Mouse (Mus musculus): ENCODE results near the gene Ncoa3. TPM values are rescaled to one million over a fixed set of nuclear protein-coding genes. Genes with fewer than 3 reads are reported as not detected.
A peak's percentile ranks its signal among the peaks of the same experiment; 100 is the strongest.

The Ncoa3 gene
- polyA plus RNA-seq, 1 experiment from 2014 or later = 17.4 TPM

DNA sequence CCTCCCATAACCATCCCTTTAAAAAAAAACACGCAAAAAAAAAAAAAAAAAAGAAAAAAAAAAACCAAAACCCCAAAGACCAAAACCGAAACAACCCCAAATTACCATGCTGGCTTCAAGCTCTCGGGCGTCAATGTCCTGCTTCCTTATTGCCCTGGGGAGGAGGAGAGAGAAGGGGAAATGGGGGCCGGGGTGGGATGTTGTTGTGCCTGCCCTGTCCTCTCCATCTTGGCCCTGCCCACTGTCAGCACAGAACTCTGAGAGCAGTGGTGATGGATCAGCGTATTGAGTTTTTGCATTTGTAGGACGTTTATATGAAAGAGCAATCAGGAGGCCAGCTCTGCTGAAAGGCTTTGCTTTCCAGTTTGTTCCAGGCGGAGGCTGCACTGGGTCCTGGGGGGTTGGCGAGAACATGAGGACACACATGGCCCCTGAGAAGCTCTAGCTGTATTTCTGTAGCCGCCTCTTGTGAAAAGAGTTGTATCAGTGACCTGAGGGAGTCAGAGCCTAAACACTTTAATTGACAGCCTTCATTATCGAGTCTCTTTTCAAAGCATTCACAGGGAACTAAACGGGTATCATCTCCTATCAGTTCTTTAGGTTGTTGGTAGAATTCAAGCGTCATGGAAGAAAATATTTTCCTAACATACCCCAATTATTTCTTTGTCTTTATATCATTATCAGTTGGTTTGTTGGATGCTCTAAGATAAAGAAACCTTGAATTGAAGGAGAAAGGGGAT, 38.0 kb downstream of the Ncoa3 start:
- 6% methylated on average over 13 of the region's 13 CpGs for WGBS
- H3K9ac ChIP-seq = no peak overlapping the region
- no peaks in the 10 kb centered on the region for H3K9me3 ChIP-seq
- H3K36me3 ChIP-seq = 0 out of 2 replicates have a peak, but pooled peaks cover 2% of the 10 kb centered on the region
- peak overlapping the region; percentile 90 for H3K27ac ChIP-seq
- ATAC-seq (ENCODE audit: low FRiP score, low read depth) = no peak
- peak overlapping the region; percentile 24 for H3K4me3 ChIP-seq
- H3K27me3 ChIP-seq = no peaks in the 10 kb centered on the region
- H3K4me2 ChIP-seq (replicated peaks) = peak overlapping the region; percentile 59
- peaks cover 41% of the 10 kb centered on the region for H3K4me1 ChIP-seq

- Histone ChIP-seq H3K4me2 (replicated peaks) (peak overlapping the region; percentile 59), H3K4me1 (peaks cover 41% of the 10 kb centered on the region), H3K9me3 (no peaks in the 10 kb centered on the region), H3K27me3 (no peaks in the 10 kb centered on the region), H3K36me3 (0 out of 2 replicates have a peak, but pooled peaks cover 6% of the 10 kb centered on the region), H3K27ac (peak overlapping the region; percentile 90), H3K9ac (0 out of 2 replicates have a peak overlapping the region, but pooled peaks have one; percentile 51), H3K4me3 (peak overlapping the region; percentile 24)
- peak; percentile 96 for ATAC-seq (ENCODE audit: low FRiP score, low read depth)
- 15% methylated on average over 7 of the region's 7 CpGs for WGBS
These were observed 38.9 kb downstream of the Ncoa3 start for GRCm38 (mm10) chr2:166031120-166031929.

DNA sequence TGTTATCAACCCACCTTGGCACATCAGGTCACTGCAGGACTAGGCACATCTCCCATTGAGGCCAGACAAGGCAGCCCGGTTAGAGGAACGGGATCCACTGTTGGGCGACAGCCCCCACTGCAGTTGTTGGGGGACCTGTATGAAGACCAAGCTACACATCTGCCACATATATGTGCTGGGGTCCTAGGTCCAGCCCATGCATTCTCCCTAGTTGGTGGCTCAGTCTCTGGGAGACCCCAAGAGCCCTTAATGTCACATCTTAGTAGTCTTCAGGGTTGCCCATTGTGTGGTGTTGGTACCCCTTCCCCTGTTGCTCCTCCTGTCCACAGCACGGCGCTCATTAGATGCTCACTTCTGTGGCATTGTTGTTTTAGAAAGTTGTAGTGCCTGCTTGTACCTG, 40.2 kb downstream of the Ncoa3 start:
- H3K27me3 ChIP-seq = no peaks in the 10 kb centered on the region
- H3K4me3 ChIP-seq = no peak overlapping the region
- ATAC-seq (ENCODE audit: low FRiP score, low read depth) = no peak
- WGBS = 90% methylated on average over 5 of the region's 5 CpGs
- 0 out of 2 replicates have a peak, but pooled peaks cover 6% of the 10 kb centered on the region for H3K36me3 ChIP-seq
- H3K27ac ChIP-seq = no peak overlapping the region
- no peaks in the 10 kb centered on the region for H3K9me3 ChIP-seq
- H3K4me1 ChIP-seq = peaks cover 41% of the 10 kb centered on the region
- H3K9ac ChIP-seq = no peak overlapping the region
- H3K4me2 ChIP-seq (replicated peaks) = no peak overlapping the region

DNA sequence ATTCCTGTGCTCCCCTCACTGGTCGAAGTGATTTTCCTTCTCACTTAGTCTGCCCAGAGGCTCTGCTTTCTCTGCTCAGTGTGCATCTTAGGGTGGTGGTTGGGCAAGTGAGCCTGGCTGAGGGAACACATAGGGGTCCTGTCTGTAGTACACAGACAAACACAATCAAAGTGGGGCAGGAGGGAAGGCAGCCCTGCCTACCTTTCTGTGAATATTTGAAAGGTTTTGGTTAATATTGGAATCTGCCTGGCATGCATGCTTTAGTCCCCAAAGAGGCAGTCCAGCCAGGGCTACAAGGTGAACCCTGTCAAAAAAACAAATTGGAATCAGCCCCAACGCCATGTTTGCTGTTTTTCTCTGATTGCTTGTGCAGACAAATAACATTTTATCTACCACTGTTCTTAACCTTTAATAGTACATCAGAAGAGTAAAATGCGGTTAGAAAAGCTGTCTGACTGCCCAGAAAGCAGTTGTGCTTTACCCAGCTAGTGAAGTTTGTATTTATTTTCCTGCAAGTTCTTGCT, 42.6 kb downstream of the Ncoa3 start:
- no peak overlapping the region for H3K4me3 ChIP-seq
- ATAC-seq (ENCODE audit: low FRiP score, low read depth) = no peak
- H3K4me1 ChIP-seq = peaks cover 39% of the 10 kb centered on the region
- no peaks in the 10 kb centered on the region for H3K27me3 ChIP-seq
- no peak overlapping the region for H3K27ac ChIP-seq
- no peak overlapping the region for H3K9ac ChIP-seq
- no peaks in the 10 kb centered on the region for H3K9me3 ChIP-seq
- 69% methylated on average over 3 of the region's 3 CpGs for WGBS
- no peak overlapping the region for H3K4me2 ChIP-seq (replicated peaks)
- 0 out of 2 replicates have a peak, but pooled peaks cover 6% of the 10 kb centered on the region for H3K36me3 ChIP-seq

DNA sequence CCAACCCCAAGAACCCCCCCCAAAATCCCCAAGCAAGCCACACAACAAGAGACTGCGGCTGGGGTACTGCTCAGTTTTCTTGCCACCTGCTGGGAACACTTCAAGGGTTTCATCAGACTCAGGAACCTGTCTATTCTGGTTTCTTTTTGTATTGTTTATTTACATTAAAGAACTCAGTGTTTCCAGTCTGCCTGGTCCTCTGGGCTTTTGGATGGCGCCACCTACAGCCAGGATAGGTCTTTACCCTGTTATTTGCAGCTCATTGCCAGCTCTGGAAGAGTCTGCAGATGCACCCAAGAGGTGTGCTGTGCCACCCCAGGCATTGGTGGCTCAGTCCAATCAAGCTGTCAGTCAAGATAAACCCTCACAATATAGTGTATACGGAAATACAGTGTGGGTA, 43.3 kb downstream of the Ncoa3 start:
- Histone ChIP-seq H3K27me3 (no peaks in the 10 kb centered on the region), H3K36me3 (0 out of 2 replicates have a peak, but pooled peaks cover 6% of the 10 kb centered on the region), H3K4me3 (no peak overlapping the region), H3K4me1 (peaks cover 33% of the 10 kb centered on the region), H3K9ac (no peak overlapping the region), H3K27ac (no peak overlapping the region), H3K4me2 (replicated peaks) (no peak overlapping the region), H3K9me3 (no peaks in the 10 kb centered on the region)
- ATAC-seq (ENCODE audit: low FRiP score, low read depth) = no peak
- WGBS = 60% methylated on average over 3 of the region's 3 CpGs

- no peak overlapping the region for H3K9ac ChIP-seq
- WGBS = 81% methylated on average over 4 of the region's 4 CpGs
- H3K4me2 ChIP-seq (replicated peaks) = no peak overlapping the region
- H3K4me3 ChIP-seq = no peak overlapping the region
- 0 out of 2 replicates have a peak, but pooled peaks cover 6% of the 10 kb centered on the region for H3K36me3 ChIP-seq
- H3K27ac ChIP-seq = no peak overlapping the region
- no peaks in the 10 kb centered on the region for H3K27me3 ChIP-seq
- ATAC-seq (ENCODE audit: low FRiP score, low read depth) = no peak
- H3K4me1 ChIP-seq = peaks cover 40% of the 10 kb centered on the region
- H3K9me3 ChIP-seq = no peaks in the 10 kb centered on the region
These were observed 47.2 kb downstream of the Ncoa3 start for GRCm38 (mm10) chr2:166039681-166040080.

DNA sequence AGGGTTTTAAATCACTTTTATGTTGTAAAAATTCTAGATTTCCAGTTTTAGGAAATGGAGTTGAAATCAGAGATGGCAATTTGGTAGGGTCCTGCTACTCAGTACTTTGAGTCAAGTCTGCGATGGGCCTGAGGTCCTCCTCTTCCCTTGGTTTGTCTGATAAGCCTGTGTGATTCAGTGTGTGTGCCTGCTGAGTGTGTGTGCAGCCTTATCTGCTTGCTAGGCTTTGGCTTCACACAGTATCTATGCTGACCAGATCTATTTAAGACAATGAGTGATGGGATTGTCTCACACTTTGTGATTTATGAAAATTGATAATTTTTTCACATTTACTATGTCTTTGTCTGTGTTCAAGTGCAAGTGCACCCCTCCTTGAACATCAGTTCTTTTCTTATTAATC, 50.1 kb downstream of the Ncoa3 start:
- Histone ChIP-seq H3K27me3 (no peaks in the 10 kb centered on the region), H3K4me1 (peaks cover 55% of the 10 kb centered on the region), H3K9ac (no peak overlapping the region), H3K9me3 (no peaks in the 10 kb centered on the region), H3K4me2 (replicated peaks) (no peak overlapping the region), H3K36me3 (peaks cover 3% of the 10 kb centered on the region), H3K4me3 (no peak overlapping the region), H3K27ac (no peak overlapping the region)
- no peak for ATAC-seq (ENCODE audit: low FRiP score, low read depth)
- WGBS = 85% methylated on average over 1 of the region's 1 CpGs

- peaks cover 26% of the 10 kb centered on the region for H3K36me3 ChIP-seq
- peaks cover 47% of the 10 kb centered on the region for H3K4me1 ChIP-seq
- H3K9ac ChIP-seq = no peak overlapping the region
- no peak for ATAC-seq (ENCODE audit: low FRiP score, low read depth)
- H3K27ac ChIP-seq = 0 out of 2 replicates have a peak overlapping the region, but pooled peaks have one; percentile 6
- no peak overlapping the region for H3K4me3 ChIP-seq
- 70% methylated on average over 2 of the region's 2 CpGs for WGBS
- H3K9me3 ChIP-seq = no peaks in the 10 kb centered on the region
- H3K27me3 ChIP-seq = no peaks in the 10 kb centered on the region
- no peak overlapping the region for H3K4me2 ChIP-seq (replicated peaks)
These were observed 52.6 kb downstream of the Ncoa3 start for GRCm38 (mm10) chr2:166045006-166045405.

DNA sequence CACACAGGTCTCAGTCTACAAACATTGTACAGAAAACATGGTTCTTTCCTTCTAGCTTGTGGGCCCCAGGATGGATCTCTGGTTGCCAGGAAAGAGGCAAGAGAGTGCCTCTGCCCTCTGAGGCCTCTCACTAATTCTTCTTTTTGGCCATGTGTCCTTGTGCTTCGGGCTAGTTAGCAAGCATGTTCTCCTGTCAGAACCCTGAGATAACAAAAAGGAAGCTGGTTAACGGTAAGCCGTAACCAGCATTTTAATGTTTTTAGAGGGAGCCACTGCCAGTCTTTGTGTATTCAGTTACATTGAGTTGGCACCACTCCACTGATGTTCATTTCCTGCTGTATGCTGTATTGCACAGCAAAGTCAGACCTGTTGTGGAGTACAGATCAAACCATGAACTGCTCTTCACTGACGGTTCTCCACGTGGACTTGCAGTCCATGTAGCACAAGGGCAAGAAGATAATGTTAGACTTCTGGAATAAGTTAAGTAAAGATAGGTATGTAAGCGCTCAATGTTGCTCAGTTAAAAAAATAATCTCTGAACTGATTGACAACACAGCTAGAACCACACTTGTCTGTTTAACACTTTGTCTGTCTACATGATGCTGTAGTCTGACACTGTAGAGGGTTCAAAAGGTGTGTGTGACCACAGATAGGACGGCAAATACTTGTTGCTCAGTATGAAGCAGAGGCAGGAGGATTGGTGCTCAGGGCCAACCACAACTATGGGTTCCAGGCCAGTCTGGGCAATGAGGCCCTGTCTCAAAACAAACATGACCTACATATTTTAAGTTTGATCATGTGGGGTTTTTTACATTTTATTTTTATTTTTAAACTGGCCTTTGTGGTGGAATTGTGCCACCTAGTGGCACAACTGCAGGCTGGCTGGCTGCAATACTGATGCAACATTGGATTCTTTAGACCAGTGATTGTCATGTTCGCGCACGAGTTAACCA, 53.4 kb downstream of the Ncoa3 start:
- Histone ChIP-seq H3K36me3 (peaks cover 34% of the 10 kb centered on the region), H3K27ac (0 out of 2 replicates have a peak overlapping the region, but pooled peaks have one; percentile 6), H3K9me3 (no peaks in the 10 kb centered on the region), H3K4me2 (replicated peaks) (no peak overlapping the region), H3K27me3 (no peaks in the 10 kb centered on the region), H3K4me1 (peaks cover 45% of the 10 kb centered on the region), H3K4me3 (no peak overlapping the region), H3K9ac (no peak overlapping the region)
- 62% methylated on average over 10 of the region's 10 CpGs for WGBS
- ATAC-seq (ENCODE audit: low FRiP score, low read depth) = no peak

DNA sequence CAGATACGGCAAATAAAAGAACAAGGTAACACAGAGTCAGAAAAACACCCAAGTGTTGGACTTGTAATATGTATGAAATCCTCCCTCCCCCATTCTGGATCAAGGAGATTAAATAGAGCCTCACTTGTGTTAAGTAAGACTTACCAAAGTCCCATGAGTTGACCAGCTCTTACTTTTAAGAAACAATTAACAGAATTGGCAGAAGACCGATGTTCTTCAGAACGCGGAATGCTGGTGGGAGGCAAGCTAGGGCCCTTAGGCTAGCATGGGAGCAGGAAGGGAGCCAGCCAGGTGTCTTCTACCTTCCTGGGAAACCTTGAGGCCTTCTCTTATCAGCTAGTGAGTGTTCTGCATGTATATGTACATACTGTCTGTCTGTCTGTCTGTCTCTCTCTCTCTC, 55.5 kb downstream of the Ncoa3 start:
- no peak for ATAC-seq (ENCODE audit: low FRiP score, low read depth)
- H3K4me1 ChIP-seq = peaks cover 27% of the 10 kb centered on the region
- H3K27ac ChIP-seq = no peak overlapping the region
- 94% methylated on average over 4 of the region's 4 CpGs for WGBS
- no peak overlapping the region for H3K9ac ChIP-seq
- H3K4me2 ChIP-seq (replicated peaks) = no peak overlapping the region
- no peaks in the 10 kb centered on the region for H3K27me3 ChIP-seq
- no peak overlapping the region for H3K4me3 ChIP-seq
- H3K36me3 ChIP-seq = peaks cover 56% of the 10 kb centered on the region
- no peaks in the 10 kb centered on the region for H3K9me3 ChIP-seq

DNA sequence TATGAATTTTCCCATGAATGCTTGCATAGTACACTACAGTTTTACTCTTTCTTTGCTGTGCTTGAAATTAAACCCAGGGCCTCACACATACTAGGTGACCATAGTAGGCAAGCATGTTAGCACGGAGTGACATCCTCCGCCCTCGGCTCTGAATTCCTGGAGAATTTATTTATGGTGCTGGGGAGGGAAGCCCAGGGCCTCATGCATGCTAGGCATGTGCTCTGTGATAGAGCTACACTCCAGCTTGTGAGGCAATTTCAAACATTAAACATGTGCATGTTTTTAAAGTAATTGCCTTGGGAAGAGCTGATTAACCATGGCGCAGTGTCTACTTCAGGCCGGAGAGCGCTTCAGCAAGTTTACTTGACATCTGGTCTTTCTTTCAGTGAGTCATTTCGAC, 56.4 kb downstream of the Ncoa3 start:
- 77% methylated on average over 7 of the region's 7 CpGs for WGBS

More for the DNA sequence above, 56.4 kb downstream of the Ncoa3 start:
- no peaks in the 10 kb centered on the region for H3K27me3 ChIP-seq
- H3K36me3 ChIP-seq = peaks cover 65% of the 10 kb centered on the region
- peaks cover 18% of the 10 kb centered on the region for H3K4me1 ChIP-seq
- no peaks in the 10 kb centered on the region for H3K9me3 ChIP-seq
- H3K9ac ChIP-seq = no peak overlapping the region
- H3K4me3 ChIP-seq = no peak overlapping the region
- H3K27ac ChIP-seq = no peak overlapping the region
- ATAC-seq (ENCODE audit: low FRiP score, low read depth) = no peak
- no peak overlapping the region for H3K4me2 ChIP-seq (replicated peaks)

Measured in limb, embryonic 13.5 days (tissue).